8 mouse cellular contexts compared by ENCODE assay signal in the genomic region with DNA sequence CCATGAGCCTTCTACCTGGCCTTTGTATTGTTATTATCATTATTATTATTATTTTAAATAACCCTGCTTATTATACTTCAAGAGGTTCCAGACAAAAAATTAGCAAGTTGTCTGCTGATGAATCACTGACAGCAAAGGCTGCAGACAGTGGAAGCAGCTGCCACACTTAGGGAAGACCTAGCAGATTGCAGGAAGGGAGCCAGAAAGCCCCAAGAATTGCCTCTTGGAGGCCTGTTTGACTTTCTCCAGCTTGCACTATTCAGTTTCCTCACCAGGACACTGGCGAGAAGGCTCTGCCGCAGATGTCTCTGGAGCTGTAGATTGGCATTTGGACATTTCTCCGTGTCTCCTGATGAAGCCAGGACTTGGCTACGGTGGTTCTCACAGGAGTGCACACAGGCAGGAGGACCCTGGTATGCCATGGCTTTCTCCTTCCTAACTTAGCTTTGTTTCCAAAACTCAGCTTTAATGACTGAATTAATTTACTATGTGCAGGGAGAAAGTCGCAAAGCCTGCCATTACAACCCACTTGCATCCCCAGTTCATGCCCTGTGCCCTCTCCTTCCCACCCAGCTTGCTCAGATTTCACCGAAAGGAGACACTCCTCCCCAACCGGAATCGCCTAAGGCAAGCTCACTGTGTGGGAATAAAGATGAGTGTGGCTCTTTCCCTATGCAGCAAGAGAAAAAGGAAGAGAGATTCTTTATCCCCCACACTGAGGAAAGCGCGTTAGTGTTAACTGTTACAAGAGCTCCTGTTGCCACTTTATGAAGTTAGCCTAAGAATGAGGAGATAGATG.
A peak's percentile ranks its signal among the peaks of the same experiment; 100 is the strongest.
DNase-seq lines count a peak whose midpoint lies in the region; ATAC-seq and TF ChIP-seq lines count a peak whose summit lies in the region.

No protein-coding gene starts in this region.

- no peaks in the 10 kb centered on the region for H3K4me1 ChIP-seq in forebrain, postnatal 0 days (ENCODE audit: insufficient read depth)

- no peak overlapping the region for H3K4me3 ChIP-seq in forebrain, postnatal 0 days (ENCODE audit: low read depth, low read length)

- H3K27ac ChIP-seq in forebrain, postnatal 0 days (ENCODE audit: low read depth, low read length), result no peak overlapping the region

- no peaks in the 10 kb centered on the region for H3K36me3 ChIP-seq in forebrain, postnatal 0 days (ENCODE audit: insufficient read depth)

- H3K4me2 ChIP-seq in forebrain, postnatal 0 days (ENCODE audit: low read depth), result no peak overlapping the region

- no peak for TF ChIP-seq CTCF in forebrain, postnatal 0 days (IDR thresholded peaks at IDR 0.05; ENCODE audit: low read depth)

- H3K9me3 ChIP-seq in forebrain, postnatal 0 days (ENCODE audit: low read length), result no peaks in the 10 kb centered on the region

- ATAC-seq in forebrain, postnatal 0 days, result peak; percentile 51

- intact Hi-C loops in left cerebral cortex, postnatal 14 days (cut with DNase I), result no loop called here

- no peak overlapping the region for H3K9ac ChIP-seq in forebrain, postnatal 0 days

- DNase-seq in cerebellum, postnatal 14 days, result peak; percentile 45 to 46
- no peak for DNase-seq in cerebellum, adult 9-11 months
- peak; percentile 40 for DNase-seq in lung, postnatal 10 days
- DNase-seq in lung, postnatal 36 days, result no peak
- peak; percentile 49 for DNase-seq in forebrain, postnatal 0 days
- peak; percentile 13 to 37 for DNase-seq in layer of hippocampus, postnatal 10 days (ENCODE audit: low spot score in 2 of 2)
- no peak for DNase-seq in adrenal gland, adult 8-10 months
- no peak for DNase-seq in left cerebral cortex, postnatal 14 days (ENCODE audit: low spot score in 2 of 2)

- WGBS in forebrain, postnatal 0 days, result 56% methylated on average over 10 of the region's 10 CpGs

- no peaks in the 10 kb centered on the region for H3K27me3 ChIP-seq in forebrain, postnatal 0 days (ENCODE audit: insufficient read depth, low read length)

Comparison
In these comparisons a context has a peak if more than half of its experiments do, and no peak if none do; other contexts are left out.
1. DNase-seq: peak in cerebellum, postnatal 14 days (2 of 2), lung, postnatal 10 days (single experiment), forebrain, postnatal 0 days (single experiment) and layer of hippocampus, postnatal 10 days (2 of 2); none in cerebellum, adult 9-11 months (single experiment), lung, postnatal 36 days (single experiment), adrenal gland, adult 8-10 months (single experiment) and left cerebral cortex, postnatal 14 days (0 of 2).